Mouse (Mus musculus): ENCODE results near the gene Nedd4. TPM values are rescaled to one million over a fixed set of nuclear protein-coding genes. Genes with fewer than 3 reads are reported as not detected.

The Nedd4 gene
- polyA plus RNA-seq, 1 experiment: 159 TPM

- no peak for TF ChIP-seq GATA1 (IDR thresholded peaks at IDR 0.05; ENCODE audit: low read length)
Observed at GRCm38 (mm10) chr9:72781466-72781865, 119.3 kb downstream of the Nedd4 start.

DNA sequence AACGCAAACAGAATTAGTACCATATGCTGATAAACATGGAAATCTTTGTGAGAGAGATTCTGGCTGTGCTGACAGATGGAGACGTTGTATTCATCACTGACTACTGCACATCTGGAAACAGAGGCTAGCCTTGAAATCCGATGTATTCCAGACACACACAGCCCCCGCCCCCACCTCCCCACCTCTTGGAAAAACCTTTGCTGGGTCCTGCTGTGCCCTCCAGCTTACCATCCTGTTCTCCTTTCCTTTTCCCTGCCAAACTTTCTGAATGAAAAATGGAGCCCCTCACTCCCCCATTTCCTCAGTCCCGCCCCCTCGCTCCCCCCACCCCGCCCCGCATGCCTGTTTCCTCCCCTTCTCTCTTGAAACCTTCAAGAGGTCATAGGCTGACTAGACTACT is 120.0 kb downstream of the Nedd4 start:
- TF ChIP-seq GATA1 (IDR thresholded peaks at IDR 0.05; ENCODE audit: low read length): no peak

- TF ChIP-seq GATA1 (IDR thresholded peaks at IDR 0.05; ENCODE audit: low read length): no peak
Observed at GRCm38 (mm10) chr9:72787732-72788131, 125.6 kb downstream of the Nedd4 start.

DNA sequence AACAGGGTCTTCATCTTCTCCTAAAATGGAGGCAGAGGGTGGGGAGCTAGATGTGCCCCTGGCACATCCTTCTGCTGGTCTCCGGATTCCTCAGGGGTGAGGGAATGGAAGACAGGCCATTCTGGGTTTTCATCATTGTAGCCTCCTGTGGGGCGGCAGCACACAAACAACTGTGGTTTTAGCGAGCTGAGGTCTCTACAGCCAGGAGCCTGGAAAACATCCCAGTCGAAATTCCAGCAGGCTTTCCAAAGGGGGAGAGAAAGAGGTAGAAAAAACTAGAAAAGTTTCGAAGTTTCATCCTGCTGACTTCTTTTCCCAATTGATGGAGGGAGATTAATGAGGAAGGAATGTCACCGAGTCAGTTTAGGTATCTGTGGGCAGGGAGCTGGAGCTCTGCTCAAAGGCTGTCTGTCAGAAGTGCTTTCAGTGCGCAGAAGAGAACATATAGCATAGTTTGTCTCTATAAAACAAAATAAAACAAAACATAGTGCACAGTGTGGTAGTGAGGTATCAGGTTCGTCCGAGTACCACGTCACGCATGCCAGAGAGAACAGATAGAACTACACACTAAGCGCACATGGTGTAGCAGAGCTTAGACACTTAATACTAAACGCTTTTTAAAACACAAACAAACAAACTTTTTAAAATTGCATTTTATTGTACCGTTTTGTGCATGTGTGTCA is 128.5 kb downstream of the Nedd4 start:
- TF ChIP-seq GATA1 (IDR thresholded peaks at IDR 0.05; ENCODE audit: low read length): no peak

GRCm38 (mm10) chr9:72791213-72791582 is 129.1 kb downstream of the Nedd4 start:
- no peak for TF ChIP-seq GATA1 (IDR thresholded peaks at IDR 0.05; ENCODE audit: low read length)

DNA sequence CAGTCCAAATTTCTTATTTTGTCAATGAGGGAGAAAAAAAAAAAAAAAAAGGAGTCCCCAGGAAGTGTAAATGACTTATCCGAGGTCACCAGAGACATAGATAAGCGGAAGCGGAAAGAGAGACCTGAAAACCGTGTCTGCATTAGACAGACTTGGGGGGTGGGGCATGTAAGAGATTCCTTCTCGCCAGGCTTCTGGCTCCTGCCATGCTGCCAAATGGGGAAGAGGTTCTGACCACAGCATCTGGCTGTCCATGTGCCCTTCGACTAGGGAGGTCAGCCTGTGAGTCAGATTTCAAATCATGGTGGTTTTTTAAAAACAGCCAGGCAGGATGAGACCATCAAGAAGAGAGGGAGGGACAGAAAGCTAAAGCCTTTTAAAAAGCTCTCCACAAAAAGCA is 129.5 kb downstream of the Nedd4 start:
- TF ChIP-seq GATA1 (IDR thresholded peaks at IDR 0.05; ENCODE audit: low read length): no peak

GRCm38 (mm10) chr9:72795243-72795642 is 133.1 kb downstream of the Nedd4 start:
- no peak for TF ChIP-seq GATA1 (IDR thresholded peaks at IDR 0.05; ENCODE audit: low read length)

GRCm38 (mm10) chr9:72797136-72797621 is 135.0 kb downstream of the Nedd4 start:
- TF ChIP-seq GATA1 (IDR thresholded peaks at IDR 0.05; ENCODE audit: low read length): no peak

Other genes starting within 250 kb of the Nedd4 start
- gene Mns1, start 224.3 kb upstream of the Nedd4 start, polyA plus RNA-seq (2012): 20.7 and 32.2 TPM in 2 replicates
- gene Tex9, start 170.1 kb upstream of the Nedd4 start, polyA plus RNA-seq (2012): 14.3 and 19.2 TPM in 2 replicates
- gene Rfx7, start 130.1 kb upstream of the Nedd4 start, polyA plus RNA-seq (2012): 23.8 and 30.7 TPM in 2 replicates
- 0.24 and 0.30 TPM in 2 replicates for gene Prtg, start 144.5 kb downstream of the Nedd4 start, polyA plus RNA-seq (2012)

Measured in G1E-ER4 (cell line).